Comparison of ENCODE assay signal across 8 mouse cellular contexts in the genomic region with DNA sequence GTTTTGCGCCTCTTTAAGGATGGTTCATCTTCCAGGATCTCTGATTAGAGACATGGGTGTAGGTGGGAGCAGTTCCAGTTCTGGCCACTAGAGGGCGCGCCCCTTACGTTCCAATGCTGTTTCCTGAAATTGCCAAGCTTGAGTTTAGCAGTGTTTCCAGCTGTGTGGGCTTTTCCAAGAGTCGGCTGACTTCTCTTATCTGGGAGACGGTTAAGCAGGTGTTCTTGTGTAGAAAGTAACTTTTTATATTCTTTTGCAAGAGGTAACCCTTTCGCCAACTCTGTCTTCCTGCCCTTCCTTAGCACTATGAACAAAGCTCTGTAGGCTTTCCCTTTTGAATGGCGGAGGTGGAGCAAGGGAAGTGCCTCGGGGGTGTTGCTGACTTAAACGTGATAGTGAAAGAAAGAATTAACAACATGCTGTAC. TPM values are rescaled to one million over a fixed set of nuclear protein-coding genes. Genes with fewer than 3 reads are reported as not detected.
A peak's percentile ranks its signal among the peaks of the same experiment; 100 is the strongest.
DNase-seq lines count a peak whose midpoint lies in the region; ATAC-seq lines count a peak whose summit lies in the region.

No protein-coding gene starts in this region.

- intact Hi-C loops in gastrocnemius, postnatal 14 days (cut with DNase I; ENCODE audit: low total_unique reads): loop anchor here (2.0 kb wide), 1 partner anchor 350 kb away; no protein-coding TSS in a partner anchor
- intact Hi-C loops in left cerebral cortex, postnatal 10 days (cut with DNase I): loop anchor here (10.0 kb wide), 1 partner anchor 230 kb away; no protein-coding TSS in a partner anchor

- ATAC-seq in inflammation-experienced regulatory T-cells, adult 6 months: peak; percentile 88
- peak; percentile 93 for ATAC-seq in megakaryocyte progenitor cell, adult 5-6 weeks (replicated peaks; ENCODE audit: poor library complexity)

- peak; percentile 36 for DNase-seq in adrenal gland, adult 8-10 months
- DNase-seq in embryo, embryonic 11 days: peak; percentile 87
- DNase-seq in gastrocnemius, postnatal 14 days: peak; percentile 72
- peak; percentile 76 to 79 for DNase-seq in left cerebral cortex, postnatal 10 days (ENCODE audit: extremely low spot score in 1 of 2, low spot score in 2 of 2)
- DNase-seq in right cerebral cortex, postnatal 14 days: peak; percentile 85
- DNase-seq in urinary bladder, postnatal 4 days (ENCODE audit: low spot score in 2 of 2): peak; percentile 45 to 78

RNA-seq across cellular contexts. Expression of gene Tm2d3, which starts 13.9 kb away (rescaled TPM):
- total RNA-seq in adrenal gland, adult 8-10 months (2022): 10 to 100 TPM; 66.8 to 77.9 (median 68.9) TPM
- 10 to 100 TPM; 11.5 to 14.5 TPM for total RNA-seq in gastrocnemius, postnatal 14 days (2021)
- 10 to 100 TPM; 83.6 to 99.5 (median 99.3) TPM for polyA plus RNA-seq in inflammation-experienced regulatory T-cells, adult 6 months (2017; shearing (Covaris generic))
- 10 to 100 TPM; 29.6 to 33.9 TPM for total RNA-seq in left cerebral cortex, postnatal 10 days (2021)
- total RNA-seq in megakaryocyte progenitor cell, adult 5-6 weeks (2015): 27.1 and 40.3 TPM in 2 replicates
- 79.9 and 81.4 TPM in 2 replicates for total RNA-seq in megakaryocyte progenitor cell, adult 5-6 weeks (2017)

Comparison
In these comparisons a context has a peak if more than half of its experiments do, and no peak if none do; other contexts are left out.
1. Peak in every context shown above with its lines: DNase-seq and ATAC-seq.
2. DNase-seq: peak in every context shown above with its lines; median percentile 87 in embryo, embryonic 11 days; 85 in right cerebral cortex, postnatal 14 days; 78 in left cerebral cortex, postnatal 10 days; 72 in gastrocnemius, postnatal 14 days; 62 in urinary bladder, postnatal 4 days; 36 in adrenal gland, adult 8-10 months.